Mouse (Mus musculus) embryonic fibroblast, embryonic 13.5 days (primary cell): ENCODE data around the gene 2610528A11Rik.
"Not testable (repeated sequence)": the region's sequence is repeated elsewhere in the genome, so short reads cannot be mapped to it uniquely, and the experiment has no call there.

Experiments used
- CTCF ChIP-seq: IDR thresholded peaks from 2 replicates; pipeline ENCODE4 v1.5.1; 2011; ENCODE audit warnings: mild to moderate bottlenecking, control low read depth, low read length, moderate library complexity, borderline replicate concordance; ENCODE audit not compliant: insufficient read depth
- POLR2A ChIP-seq: IDR thresholded peaks from 2 replicates; pipeline ENCODE4 v1.6.1; 2011; ENCODE audit warnings: low read depth, mild to moderate bottlenecking, control low read depth, low read length, moderate library complexity

DNA sequence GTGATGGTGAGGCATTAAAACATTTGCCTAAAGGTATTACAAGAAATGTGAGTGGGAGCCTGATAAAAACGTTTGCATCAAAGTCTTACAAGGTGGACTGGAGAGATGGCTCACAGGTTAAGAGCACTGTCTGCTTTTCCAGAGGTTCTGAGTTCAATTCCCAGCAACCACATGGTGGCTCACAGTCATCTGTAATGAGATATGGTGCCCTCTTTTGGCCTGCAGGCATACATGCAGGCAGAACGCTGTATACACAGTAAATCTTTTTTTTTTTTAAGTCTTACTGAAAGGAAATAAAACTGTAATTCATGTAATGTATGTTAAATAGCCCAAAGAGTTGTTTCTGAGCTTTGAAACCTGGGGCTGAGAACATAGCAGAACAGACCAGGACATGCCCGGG lies 23.8 kb upstream of the 2610528A11Rik start:
- not testable (repeated sequence) for TF ChIP-seq POLR2A, CTCF
